Mouse (Mus musculus) spleen, embryonic (tissue): ENCODE data around the gene Tada3.
"Not testable (repeated sequence)": the region's sequence is repeated elsewhere in the genome, so short reads cannot be mapped to it uniquely, and the experiment has no call there.

Source experiments
- CTCF ChIA-PET: fragments of 350-600 bp; sonication (Branson Sonifier 250); formaldehyde crosslinking; loops from one replicate; lab custom pipeline; 2022; lab: Charles Lee

The Tada3 gene

GRCm38 (mm10) chr6:113343177-113344092 is 34.2 kb downstream of the Tada3 start, which contains the start of gene Camk1:
Gene Camk1 (minus strand): TSS chr6:113343984.
- CTCF ChIA-PET = no interaction called here

GRCm38 (mm10) chr6:113342297-113342696 is 35.4 kb downstream of the Tada3 start:
- CTCF ChIA-PET = no interaction called here

GRCm38 (mm10) chr6:113341574-113341973 is 36.1 kb downstream of the Tada3 start:
- CTCF ChIA-PET = no interaction called here

- CTCF ChIA-PET = no interaction called here
These were observed 40.6 kb downstream of the Tada3 start for GRCm38 (mm10) chr6:113336852-113337620.

- CTCF ChIA-PET = interaction anchor here (0.5 kb wide), 1 partner anchor 259 kb away, joined by 3 read pairs; no protein-coding TSS in a partner anchor
These were observed 43.5 kb downstream of the Tada3 start for GRCm38 (mm10) chr6:113334216-113334615.

- CTCF ChIA-PET = interaction anchor here (0.5 kb wide), 1 partner anchor 56 kb away, joined by 3 read pairs; the partner anchor contains the start of gene Ttll3
These were observed 44.3 kb downstream of the Tada3 start for GRCm38 (mm10) chr6:113333137-113333950.

GRCm38 (mm10) chr6:113332734-113333133 is 44.9 kb downstream of the Tada3 start:
- CTCF ChIA-PET = not testable (repeated sequence)

- CTCF ChIA-PET = no interaction called here
These were observed 46.0 kb downstream of the Tada3 start for GRCm38 (mm10) chr6:113331721-113332120.

GRCm38 (mm10) chr6:113330547-113330946 is 47.1 kb downstream of the Tada3 start:
- CTCF ChIA-PET = interaction anchor here (0.5 to 0.7 kb wide), 2 partner anchors 25 to 233 kb away, joined by 3 read pairs; no protein-coding TSS in a partner anchor

GRCm38 (mm10) chr6:113329396-113329795 is 48.3 kb downstream of the Tada3 start:
- CTCF ChIA-PET = no interaction called here

- CTCF ChIA-PET = no interaction called here
These were observed 51.0 kb downstream of the Tada3 start, which contains the start of gene Ogg1 for GRCm38 (mm10) chr6:113326533-113327315. Gene Ogg1 (plus strand): TSS chr6:113326972.
